Mouse (Mus musculus) kidney, postnatal 36 days (tissue): ENCODE results near the gene Iqgap2.

Experiments used
- DNase-seq, 2 experiments: peaks; one replicate each; pipeline ENCODE4 v3.0.0; 2021 to 2022; ENCODE audit warnings: mixed read lengths in 2 of 2

The Iqgap2 gene

DNA sequence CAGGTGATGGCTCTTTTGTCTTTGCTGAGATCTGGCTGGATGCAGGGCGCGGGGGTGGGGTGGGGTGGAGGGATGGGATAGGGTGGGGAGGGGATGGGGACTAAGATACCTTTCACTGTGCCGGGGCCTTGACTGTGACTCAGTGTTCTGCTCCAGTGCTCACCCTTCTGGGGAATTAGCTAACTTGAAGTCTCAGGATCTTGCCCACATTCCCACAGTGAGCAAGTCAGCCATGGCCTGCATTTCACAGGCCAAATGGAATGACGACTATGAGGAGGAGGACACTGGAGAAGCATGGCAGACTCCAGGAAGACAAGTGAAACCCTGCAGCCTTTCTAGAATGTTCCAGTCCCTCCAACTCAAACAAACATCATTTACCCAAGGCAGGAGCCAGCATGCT lies 280.0 kb downstream of the Iqgap2 start:
- no peak for DNase-seq

DNA sequence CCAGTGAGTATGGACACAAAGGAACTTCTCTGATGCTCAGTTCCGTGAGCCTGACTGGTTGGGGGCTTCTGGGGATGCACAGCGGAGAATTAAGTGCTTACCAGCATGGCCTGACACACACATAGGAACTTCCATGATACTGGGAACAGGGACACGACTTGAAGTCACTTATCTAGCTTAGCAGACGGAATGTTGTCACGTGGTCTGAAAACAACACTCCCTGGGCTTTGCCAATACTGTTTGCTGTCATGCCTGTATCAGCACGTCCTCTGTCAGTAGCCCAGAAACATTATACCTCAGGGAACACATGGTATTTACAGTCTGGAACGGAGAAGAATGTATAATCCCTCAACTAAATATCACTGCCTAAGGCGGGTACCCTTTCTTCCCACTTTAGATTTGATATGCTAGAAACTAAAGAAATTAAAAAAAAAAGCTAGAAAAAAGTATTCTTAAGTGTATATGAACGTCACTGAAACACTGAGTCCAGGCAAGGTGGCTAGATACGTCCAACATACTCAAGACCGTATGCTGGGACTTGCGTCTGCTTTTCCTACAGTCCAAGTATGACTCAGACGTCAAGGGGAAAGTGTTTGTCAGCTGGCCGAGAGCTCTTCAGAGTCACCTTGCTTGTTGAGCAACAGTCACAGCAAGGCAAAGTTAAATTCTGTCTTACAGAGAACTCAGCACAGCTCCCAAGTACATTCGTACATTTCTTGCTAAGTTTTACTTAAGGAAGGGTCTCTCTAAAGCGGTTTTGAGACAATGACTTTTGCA lies 280.7 kb downstream of the Iqgap2 start:
- no peak for DNase-seq

DNA sequence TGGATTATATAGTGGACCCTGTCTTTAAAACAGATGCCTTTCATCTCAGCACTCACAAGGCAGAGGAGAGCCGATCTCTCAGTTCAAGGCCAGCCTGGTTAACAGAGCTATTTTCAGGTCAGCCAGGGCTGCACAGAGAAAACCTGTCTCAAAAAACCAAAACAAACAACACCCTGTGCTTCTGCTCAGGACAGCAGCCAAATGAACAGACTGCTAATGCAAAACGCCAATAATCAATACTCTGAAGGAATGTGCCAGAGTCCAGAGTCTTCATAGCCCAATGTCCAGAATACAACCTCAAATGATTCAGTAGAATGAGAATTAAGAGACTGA lies 282.7 kb downstream of the Iqgap2 start:
- DNase-seq = no peak

DNA sequence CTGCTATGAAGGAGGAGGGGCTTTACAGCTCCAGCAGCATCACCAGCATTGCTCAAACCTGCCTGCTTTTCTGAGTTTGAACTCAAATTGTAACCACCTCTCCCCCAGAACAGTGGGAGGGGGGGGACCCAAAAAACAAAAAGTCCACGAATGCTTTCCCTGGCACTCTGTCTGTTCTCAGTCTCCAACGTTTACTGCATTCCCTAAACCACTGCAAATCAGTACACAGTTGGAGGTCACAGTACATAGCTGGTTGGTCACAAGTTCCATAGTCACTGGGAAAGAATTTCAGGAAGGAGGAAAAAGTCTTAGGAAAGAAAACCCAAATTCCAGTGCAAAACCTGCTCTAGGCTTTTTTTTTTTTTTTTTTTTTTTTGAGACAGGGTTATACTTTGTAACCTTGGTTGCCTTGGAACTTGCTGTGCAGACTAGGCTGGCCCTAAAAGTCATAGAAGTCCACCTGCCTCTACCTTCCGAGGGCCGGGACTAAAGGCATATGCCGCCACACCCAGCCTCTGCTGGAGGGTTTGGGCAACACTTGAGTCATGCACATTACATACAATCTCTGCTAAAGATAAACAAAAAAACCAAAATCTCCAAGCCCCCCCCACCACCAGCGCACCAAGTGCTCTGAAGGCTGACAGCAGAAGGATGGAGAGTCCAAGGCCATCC lies 283.2 kb downstream of the Iqgap2 start:
- DNase-seq = no peak

DNA sequence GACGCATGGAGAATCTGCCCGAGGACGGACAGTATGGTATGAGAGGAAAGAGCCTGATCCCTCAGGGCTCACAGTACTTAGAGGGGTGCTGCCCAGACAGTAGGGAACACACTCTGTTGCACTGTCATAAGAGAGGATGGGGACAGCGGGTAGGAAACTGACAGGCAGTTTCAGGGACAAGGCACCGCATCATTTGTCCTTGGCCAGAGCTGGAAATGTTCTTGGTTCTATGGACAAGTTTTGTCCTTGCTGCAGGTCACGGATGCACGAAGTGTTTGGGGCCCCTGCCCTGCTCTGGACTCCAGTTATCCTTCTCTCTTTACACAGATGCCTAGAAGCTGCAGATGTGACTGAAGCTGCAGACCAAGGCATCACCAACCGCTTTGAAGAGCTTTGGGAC lies 284.7 kb downstream of the Iqgap2 start:
- DNase-seq = no peak

DNA sequence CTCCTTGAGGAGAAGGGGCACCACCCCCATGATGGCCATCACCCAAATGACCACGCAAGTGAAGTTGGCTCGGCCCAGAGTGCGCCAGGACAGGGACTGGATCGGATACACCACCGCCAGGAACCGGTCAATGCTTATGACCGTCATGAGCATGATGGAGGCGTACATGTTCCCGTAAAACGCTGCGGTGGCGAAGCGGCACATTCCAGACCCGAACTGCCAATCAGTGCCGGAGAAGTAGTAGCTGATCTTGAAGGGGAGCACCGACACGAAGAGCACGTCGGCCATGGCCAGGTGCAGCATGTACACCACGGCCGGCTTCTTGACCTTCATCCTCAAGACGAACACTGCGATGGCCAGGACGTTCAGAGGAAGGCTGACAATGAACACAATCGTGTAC lies 287.4 kb downstream of the Iqgap2 start:
- DNase-seq = no peak

DNA sequence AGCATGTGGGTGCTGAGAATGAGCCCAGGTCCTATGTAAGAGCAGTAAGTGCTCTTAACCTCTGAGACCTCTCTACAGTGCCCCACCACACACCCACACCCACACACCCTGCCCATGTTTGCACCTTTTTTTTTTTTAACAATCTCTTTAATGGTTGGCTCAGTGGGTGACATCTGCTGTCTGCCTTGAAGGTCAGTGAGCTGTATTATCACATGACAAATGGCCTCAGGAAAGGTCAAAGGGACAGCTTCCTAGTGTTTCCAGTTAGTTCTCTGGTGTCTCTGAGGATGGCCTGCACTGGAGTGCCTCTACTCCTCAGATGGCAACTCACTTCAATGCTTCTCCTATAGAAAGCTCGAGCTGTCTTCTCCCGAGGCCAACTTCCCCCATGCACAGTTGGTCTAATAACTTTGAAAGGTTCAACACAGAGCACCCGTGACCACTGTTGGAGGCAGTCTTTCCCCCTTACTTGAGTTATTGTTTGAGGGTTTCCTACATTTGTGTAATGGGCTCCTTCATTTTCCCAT lies 291.8 kb downstream of the Iqgap2 start:
- DNase-seq = no peak

DNA sequence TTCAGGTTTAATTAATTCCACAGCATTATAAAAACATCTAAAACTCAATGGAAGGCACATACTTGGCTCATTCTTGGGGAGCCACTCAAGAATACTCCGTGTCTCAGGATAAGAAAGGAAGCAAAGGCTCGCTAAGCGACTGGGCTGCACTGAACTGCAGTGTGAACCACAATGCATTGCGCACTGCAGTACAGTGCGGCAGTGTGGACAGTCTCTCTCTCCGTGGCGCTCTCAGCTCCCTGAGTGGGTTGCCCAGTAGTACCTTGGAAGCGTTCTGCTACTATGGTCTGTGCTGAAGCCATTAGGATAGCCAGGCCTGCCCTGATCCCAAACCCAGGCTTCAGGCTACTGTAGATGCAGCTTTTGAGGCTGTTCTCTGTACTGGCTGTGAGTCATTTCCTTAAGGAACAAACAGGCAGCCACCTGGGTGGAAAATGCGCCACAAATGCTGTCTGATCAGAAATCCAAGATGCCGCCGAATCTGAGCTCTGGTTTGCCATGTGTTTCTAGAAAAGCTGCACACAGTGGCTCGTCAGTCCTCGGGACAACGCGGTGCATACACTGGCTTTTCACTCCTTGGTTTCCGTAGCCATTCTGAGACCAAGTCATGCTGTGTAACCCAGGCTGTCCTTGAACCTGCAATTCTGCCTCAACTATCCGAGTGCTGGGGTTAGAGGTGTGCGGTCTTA lies 293.3 kb downstream of the Iqgap2 start:
- no peak for DNase-seq

DNA sequence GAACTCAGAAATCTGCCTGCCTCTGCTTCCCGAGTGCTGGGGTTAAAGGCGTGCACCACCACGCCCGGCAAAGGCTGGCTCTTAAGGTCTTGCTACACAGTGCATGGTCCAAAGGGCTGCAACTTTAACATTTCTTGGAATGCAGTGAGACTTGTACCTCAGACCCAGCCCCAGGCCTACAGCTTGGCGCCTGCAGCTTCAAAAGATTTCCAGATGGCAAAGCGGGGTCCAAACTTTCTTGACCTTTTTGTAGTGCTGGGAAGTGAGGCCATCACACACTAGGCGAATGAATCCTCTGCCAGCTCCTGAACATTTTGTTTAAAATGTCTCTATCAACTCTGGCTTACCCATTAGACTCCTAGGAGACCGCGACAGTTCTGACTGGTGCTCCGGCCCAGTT lies 294.1 kb downstream of the Iqgap2 start:
- DNase-seq = no peak

DNA sequence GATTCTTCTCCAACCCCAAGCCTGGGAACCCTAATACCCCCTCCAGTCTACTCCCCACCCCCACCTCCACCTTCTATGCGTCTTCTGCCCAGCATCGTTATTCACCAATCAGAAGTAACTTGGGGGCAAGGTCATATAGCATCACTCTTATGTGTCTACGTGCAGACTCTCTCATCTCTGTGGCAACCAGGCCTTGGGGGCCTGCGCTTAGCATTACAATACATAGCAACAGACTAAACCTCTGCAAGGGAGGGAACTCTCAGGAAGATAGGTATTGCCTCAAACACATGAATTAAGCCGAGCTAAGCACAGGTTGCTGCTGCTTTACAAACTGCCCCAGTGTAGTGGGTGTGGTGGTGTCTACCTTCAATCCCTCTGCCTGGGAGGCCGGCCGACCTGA lies 295.0 kb downstream of the Iqgap2 start:
- no peak for DNase-seq

DNA sequence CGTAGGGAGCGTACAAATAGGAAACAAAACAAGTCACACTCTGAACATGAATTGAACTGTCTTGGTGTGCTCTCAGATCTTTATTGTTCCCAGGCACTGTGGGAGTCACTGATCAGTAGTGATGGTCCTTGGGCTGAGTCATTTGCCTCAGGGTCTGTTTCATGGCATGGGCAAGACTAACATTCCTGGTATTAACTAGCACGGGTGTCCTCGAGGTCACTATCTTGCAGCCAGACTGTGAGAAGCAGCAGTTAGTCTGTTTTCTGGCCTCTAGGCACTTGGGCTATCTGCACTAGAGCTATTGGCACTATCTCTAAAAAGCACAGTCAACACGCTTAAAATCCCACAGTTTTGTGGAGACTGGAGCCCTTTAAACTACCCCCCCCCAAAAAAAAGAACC lies 295.8 kb downstream of the Iqgap2 start:
- no peak for DNase-seq

DNA sequence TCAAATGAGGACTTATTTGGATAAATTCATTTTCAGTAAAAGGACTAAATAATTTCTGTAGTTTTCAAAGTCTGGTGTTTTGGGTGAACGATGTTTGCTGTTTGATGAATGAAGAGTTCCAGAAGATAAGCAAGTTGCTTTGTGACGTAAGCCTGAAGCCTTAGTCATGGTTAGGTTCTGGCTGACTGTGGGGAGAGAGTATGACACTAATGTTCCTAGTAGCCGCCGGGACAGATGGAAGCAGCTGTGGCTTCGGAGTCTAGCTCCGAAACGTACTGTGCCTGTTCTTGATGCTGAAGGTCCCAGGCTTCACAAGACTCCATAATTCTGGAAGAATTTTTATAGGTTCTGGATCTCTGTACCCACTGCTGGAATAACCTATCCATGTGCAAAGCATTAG lies 296.3 kb downstream of the Iqgap2 start:
- DNase-seq = no peak

DNA sequence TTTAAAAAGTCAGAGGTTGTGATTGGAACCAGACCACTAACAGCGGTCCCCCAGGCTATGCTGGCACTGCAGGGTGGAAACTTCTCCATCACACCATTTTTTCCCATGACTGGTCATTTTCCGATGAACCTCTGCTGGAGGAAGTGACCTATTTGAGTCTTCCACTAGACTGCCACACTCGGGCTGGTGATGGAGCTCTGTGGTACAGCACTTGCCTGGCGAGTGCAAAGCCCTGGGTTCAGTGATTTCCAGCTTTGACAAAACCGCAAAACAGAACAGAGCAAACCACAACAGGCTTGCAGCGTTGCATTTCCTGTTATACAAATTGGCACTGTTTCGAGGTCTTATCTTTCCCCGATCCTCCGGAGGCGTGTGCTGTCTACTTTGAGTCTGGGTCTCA lies 298.9 kb downstream of the Iqgap2 start:
- no peak for DNase-seq

DNA sequence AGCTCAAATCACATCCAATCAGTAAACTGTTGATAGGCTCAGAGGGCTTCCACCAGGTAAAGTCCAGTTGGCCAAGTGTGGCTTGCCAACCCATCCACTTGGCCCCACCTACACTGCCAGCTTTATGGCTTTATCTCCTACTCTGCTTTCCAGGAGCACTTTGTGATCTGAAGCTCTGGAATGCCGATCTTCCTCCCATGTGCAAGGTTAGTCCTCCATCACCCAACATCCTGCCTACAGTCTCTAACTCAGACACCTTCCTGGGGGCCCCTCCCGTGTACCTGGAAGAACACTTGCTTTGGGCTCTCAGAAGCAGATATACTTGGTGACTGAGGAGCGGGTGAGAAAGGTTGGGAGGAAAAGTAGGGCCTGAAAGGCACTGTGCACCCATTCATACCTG lies 300.1 kb downstream of the Iqgap2 start:
- no peak for DNase-seq

DNA sequence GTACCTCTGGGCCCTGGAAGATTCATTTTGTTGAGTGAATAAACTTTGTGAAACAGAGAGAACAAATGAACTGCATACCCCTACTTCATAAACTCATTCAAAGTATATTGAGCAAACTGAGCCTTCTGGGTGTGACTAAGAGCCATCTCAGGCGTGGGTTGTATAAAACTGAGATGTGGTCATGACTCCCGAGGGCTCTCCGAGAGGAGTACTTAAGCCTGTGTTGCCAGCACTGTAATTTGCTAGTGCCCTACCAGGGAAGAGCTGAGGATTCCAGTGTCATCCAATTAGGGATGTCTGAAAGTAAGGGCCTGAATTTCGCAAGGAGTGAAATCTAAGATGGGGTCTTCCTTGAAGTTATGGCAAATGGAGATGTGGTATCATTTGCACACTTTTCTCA lies 304.1 kb downstream of the Iqgap2 start:
- DNase-seq = no peak

DNA sequence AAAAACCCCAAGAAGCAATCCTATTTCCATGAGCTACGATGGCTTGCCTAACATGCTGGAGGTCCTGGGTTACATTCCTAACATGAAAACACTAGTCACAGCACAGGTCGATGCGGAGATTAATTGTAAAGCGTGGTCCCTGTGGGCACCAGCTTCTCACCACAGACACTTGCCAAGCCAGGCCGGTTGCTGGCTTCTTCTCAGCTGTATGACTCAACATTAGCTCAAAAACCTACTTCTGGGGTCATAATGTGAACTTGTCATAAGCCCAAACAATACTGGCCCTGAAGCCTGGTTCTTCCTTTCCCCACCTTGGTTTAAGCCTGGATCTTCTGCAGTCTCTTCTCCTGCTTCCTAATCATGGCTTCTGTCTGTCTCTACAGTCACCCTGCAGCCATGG lies 306.8 kb downstream of the Iqgap2 start:
- DNase-seq = no peak

DNA sequence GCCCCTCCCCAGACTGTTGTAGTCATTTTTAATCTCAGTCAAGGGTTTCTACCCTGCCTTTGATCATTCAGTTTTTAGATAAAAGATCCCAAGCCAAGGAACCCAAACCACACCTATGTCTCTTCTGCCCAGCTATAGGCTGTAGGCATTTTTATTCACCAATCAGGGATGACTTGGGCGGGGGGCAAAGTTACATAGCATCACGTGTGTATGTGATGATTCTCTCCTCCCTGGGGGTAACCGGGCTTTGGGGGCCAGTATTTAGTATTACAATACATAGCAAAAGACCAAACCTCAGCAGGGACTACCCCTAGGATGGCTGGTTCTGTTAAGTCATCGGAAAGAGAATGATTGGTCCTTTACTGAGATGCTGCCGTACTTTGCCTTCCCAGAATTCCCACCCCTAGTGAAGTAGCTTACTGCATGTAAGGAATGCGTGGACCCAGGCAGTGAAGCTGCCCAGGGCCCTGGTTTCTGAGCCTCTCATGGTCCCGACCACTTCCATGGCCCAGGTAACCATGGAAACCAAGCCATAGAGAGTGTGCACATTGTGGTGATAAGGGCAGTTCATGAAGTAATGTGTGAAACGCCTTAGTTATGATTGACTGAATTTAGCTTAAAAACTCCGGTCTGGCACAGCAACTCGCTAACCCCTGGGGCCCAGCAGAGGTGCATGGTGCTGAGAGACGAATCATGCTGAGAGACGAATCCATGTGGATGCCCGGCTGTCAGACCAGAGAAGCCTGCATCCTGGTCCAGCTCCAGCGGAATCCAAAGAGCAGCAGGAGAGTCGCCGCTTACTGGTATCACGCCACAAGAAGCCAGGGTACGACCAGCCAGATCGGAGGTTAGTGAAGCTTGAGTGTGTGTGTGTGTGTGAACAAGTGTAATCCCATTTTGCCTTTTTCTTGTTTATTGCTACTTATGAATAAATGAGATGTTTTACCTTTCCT lies 308.2 kb downstream of the Iqgap2 start:
- DNase-seq = no peak

DNA sequence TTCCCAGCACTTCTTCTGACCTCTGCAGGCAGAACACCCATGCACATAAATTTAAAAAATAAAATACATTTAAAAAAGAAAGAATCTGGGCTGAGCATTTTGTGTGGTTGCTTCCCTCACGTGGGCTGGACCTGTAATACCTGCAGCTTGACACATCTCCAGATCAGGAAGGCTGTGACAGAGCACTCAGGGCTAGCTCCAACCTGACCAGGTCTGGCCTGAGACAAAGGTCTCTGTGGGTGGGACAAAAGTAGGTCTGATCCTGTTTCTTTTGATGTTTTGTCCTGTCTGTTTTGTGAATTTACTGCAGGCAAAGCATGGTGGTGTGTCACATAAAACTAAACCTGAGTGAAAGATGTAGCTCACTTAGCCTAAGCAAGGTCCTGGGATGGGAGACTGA lies 309.9 kb downstream of the Iqgap2 start:
- no peak for DNase-seq

DNA sequence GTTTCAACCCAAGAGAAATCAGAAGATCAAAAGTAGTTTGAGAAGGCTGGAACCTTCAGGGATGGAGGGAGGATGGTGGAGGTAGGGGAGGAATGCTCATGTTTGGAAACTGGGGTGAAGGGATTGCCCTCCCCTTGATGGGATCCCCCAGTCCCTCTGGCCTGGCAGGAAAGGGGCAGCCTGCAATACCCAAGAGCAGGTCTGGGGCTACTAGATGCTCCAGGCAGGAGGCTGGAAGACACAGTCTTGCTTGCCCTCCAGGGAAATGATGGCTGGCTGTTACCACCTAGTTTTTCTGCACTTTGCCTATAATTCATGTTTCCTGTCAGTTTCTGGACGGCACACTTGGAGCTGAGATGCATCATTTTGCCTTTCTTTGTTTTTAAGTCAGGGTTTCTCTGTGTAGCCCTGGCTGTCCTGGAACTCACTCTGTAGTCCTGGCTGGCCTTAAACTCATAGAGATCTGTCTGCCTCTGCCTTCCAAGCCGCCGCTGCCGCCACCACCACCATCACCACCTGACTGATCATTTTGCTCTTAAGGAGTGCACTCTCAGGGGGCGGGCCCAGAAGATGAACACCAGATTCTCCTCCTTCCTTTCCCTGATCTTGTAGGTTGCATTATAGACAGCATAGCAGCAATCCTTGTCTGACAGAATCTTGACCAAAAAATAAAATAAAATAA lies 313.6 kb downstream of the Iqgap2 start:
- DNase-seq = no peak
